Mouse (Mus musculus): ENCODE measurements at regions not wholly inside any gene's neighbourhood (a gene's known extent, or its start where the extent isn't known, plus 50 kb on each side); places are given as distances from the start of the nearest gene placed in this dataset.

GRCm38 (mm10) chr8:103166623-103167316, 381.3 kb upstream of the Cdh11 start:
- TF ChIP-seq E2F4 (IDR thresholded peaks at IDR 0.05; ENCODE audit: insufficient read depth) (no peak), POLR2A (IDR thresholded peaks at IDR 0.05; ENCODE audit: insufficient read length, low read depth) (no peak), USF1 (IDR thresholded peaks at IDR 0.05; ENCODE audit: low read depth) (no peak), MYOD1 (IDR thresholded peaks at IDR 0.05; ENCODE audit: control insufficient read depth in 1 of 3, insufficient read length in 2 of 3, low read depth in 2 of 3) (no peak)

Measured in myocyte (in vitro differentiated cells).